Mouse (Mus musculus) heart, embryonic 16.5 days (tissue): ENCODE data around the gene Gpx5. TPM values are rescaled to one million over a fixed set of nuclear protein-coding genes. Genes with fewer than 3 reads are reported as not detected.

Source experiments
- polyA plus RNA-seq: library from polyadenylated mRNA; unstranded; fragments of >200 nt; fragmentation: Nextera tagmentation; extraction: Ambion mirVana; gene quantifications from 2 replicates; pipeline ENCODE4 v1.2.1, GENCODE M21; 2015

Gene Gpx5
- polyA plus RNA-seq, 1 experiment from 2014 or later: not detected

Other genes with a start within 250 kb of the Gpx5 start
- gene Olfr1370, start 217.8 kb downstream of the Gpx5 start, polyA plus RNA-seq: not detected in 2 replicates
- gene Olfr1369-ps1, start 181.2 kb downstream of the Gpx5 start, polyA plus RNA-seq: 0.04 TPM in 1 of 2 replicates, not detected in the other
- not detected in 2 replicates for gene Olfr263, start 163.1 kb downstream of the Gpx5 start, polyA plus RNA-seq
- gene Olfr1368, start 146.9 kb downstream of the Gpx5 start, polyA plus RNA-seq: not detected in 2 replicates
- 72.4 and 72.8 TPM in 2 replicates for gene Trim27, start 113.3 kb downstream of the Gpx5 start, polyA plus RNA-seq
- 0.21 TPM in 1 of 2 replicates, not detected in the other for gene Gpx6, start 19.4 kb upstream of the Gpx5 start, polyA plus RNA-seq
- not detected in 2 replicates for gene Olfr1367, start 54.2 kb upstream of the Gpx5 start, polyA plus RNA-seq
- 7.2 and 9.1 TPM in 2 replicates for gene Zscan12, start 70.1 kb upstream of the Gpx5 start, polyA plus RNA-seq
- 70.4 and 73.1 TPM in 2 replicates for gene Zkscan3, start 110.0 kb upstream of the Gpx5 start, polyA plus RNA-seq
- gene Pgbd1, start 148.3 kb upstream of the Gpx5 start, polyA plus RNA-seq: 3.2 and 3.9 TPM in 2 replicates
- 25.2 and 25.8 TPM in 2 replicates for gene Zscan26, start 161.0 kb upstream of the Gpx5 start, polyA plus RNA-seq
- gene Nkapl, start 175.8 kb upstream of the Gpx5 start, polyA plus RNA-seq: 1.5 and 1.7 TPM in 2 replicates
- gene Zkscan4, start 186.2 kb upstream of the Gpx5 start, polyA plus RNA-seq: 1.9 and 2.2 TPM in 2 replicates
- not detected in 2 replicates for gene Gm10065, start 186.7 kb upstream of the Gpx5 start, polyA plus RNA-seq
- gene AK157302, start 202.5 kb upstream of the Gpx5 start, polyA plus RNA-seq: 0.77 and 4.1 TPM in 2 replicates
- gene Gm11273, start 208.7 kb upstream of the Gpx5 start, polyA plus RNA-seq: 20.3 and 62.4 TPM in 2 replicates
- gene Zkscan8, start 238.4 kb upstream of the Gpx5 start, polyA plus RNA-seq: 3.7 and 4.7 TPM in 2 replicates